Mouse (Mus musculus) MEL (cell line): Measurements from ENCODE around the gene Manea.
"Not testable (repeated sequence)": the region's sequence is repeated elsewhere in the genome, so short reads cannot be mapped to it uniquely, and the experiment has no call there.

ENCODE experiments used
- CTCF ChIP-seq, 3 experiments: IDR thresholded peaks in 2 of 3; conservative IDR thresholded peaks in 1 of 3; 2 replicates each; pipeline ENCODE4 v1.5.1; 2011 to 2012; ENCODE audit warnings: low read length in 3 of 3, low read depth in 2 of 3, mild to moderate bottlenecking in 2 of 3, improper control_type of control experiment in 1 of 3, inconsistent platforms in 1 of 3, mixed read lengths in 1 of 3, moderate library complexity in 1 of 3; ENCODE audit not compliant: control insufficient read depth in 1 of 3, insufficient read depth in 1 of 3, poor library complexity in 1 of 3, severe bottlenecking in 1 of 3
- EP300 ChIP-seq, 2 experiments: IDR thresholded peaks; 2 replicates each; pipeline ENCODE4 v1.6.1; 2011; ENCODE audit warnings: improper control_type of control experiment in 2 of 2, low read length in 2 of 2, low read depth in 1 of 2, mild to moderate bottlenecking in 1 of 2
- GABPA ChIP-seq: IDR thresholded peaks from 2 replicates; pipeline ENCODE4 v1.6.1; 2012; ENCODE audit warnings: low read depth, mild to moderate bottlenecking, inconsistent platforms, low read length, improper control_type of control experiment, moderate library complexity
- TAL1 ChIP-seq: IDR thresholded peaks from 2 replicates; pipeline ENCODE4 v1.6.1; 2012; ENCODE audit warnings: mild to moderate bottlenecking, inconsistent platforms, low read length, moderate library complexity, mixed read lengths
- TCF12 ChIP-seq: IDR thresholded peaks from 2 replicates; pipeline ENCODE4 v1.6.1; 2014; ENCODE audit warnings: low read depth, mild to moderate bottlenecking, inconsistent platforms, low read length, improper control_type of control experiment, moderate library complexity
- UBTF ChIP-seq: IDR thresholded peaks from 2 replicates; pipeline ENCODE4 v1.6.1; 2012; ENCODE audit warnings: low read depth, mild to moderate bottlenecking, inconsistent platforms, low read length, improper control_type of control experiment, moderate library complexity, borderline replicate concordance; ENCODE audit not compliant: insufficient read depth

DNA sequence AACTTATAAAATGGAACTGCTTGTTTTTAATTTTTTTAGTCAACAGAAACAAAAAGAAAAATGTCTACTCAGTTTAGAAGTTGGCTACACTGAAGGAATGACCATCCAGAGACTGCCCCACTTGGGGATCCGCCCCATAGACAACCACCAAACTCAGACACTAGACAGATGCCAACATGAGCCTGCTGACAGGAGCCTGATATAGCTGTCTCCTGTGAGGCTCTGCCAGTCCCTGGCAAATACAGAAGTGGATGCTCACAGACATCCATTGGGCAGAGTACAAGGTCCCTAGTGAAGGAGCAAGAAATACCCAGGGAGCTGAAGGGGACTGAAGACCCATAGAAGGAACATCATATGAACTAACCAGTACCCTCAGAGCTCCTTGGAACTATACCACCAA, 42.0 kb downstream of the Manea start:
- not testable (repeated sequence) for TF ChIP-seq TAL1; UBTF; TCF12; EP300 (IDR thresholded peaks at IDR 0.05; ENCODE audit: low read depth in 1 of 2, low read length in 2 of 2); CTCF (IDR thresholded peaks at IDR 0.05 in 2 of 3, conservative IDR thresholded peaks at IDR 0.05 in 1 of 3; ENCODE audit: control insufficient read depth in 1 of 3, insufficient read depth in 1 of 3, low read depth in 2 of 3, low read length in 3 of 3, poor library complexity in 1 of 3, severe bottlenecking in 1 of 3); GABPA
